Mouse (Mus musculus): ENCODE results near the gene Clec2i.
"Not testable (repeated sequence)": the region's sequence is repeated elsewhere in the genome, so short reads cannot be mapped to it uniquely, and the experiment has no call there.

Gene Clec2i

DNA sequence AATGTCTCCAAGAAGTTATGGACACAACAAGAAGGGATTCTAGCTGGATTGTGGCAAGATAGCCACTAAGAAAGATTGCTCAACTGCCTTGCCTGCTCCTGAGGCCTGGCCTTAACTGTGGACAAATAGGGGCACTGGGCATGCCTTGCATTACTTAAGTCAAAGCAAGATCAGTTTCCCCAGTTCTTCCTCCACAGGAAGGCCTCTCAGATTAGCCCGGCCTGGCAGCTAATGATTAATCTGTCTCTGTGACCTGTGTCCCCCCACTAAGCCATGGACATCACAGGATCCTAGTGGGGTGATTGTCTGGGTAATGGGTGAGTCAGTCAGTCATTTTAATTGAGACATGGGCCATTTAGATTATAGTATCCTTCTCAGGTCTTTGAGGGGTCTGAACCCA lies 31.9 kb upstream of the Clec2i start:
- DNase-seq (ENCODE audit: low spot score): no peak

DNA sequence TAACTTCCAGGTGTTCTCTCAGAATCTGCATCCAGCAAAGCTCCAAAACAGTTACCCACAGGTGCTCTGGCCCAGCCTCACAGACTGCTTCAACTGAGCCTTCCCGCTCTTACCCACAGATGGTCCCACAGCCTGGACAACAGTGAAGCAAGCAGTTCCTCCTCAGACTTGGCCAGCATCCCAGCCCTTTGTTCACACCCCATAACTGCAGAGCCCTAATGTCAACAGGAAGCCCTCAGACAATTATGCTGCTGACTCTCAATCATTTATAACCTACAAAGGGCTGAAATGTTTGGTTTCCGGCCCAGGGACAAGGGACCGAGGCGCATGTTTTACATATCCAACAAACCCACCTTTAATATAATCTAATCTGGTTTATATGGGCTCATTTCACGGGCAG lies 31.1 kb upstream of the Clec2i start:
- DNase-seq (ENCODE audit: low spot score): peak; percentile 43

DNA sequence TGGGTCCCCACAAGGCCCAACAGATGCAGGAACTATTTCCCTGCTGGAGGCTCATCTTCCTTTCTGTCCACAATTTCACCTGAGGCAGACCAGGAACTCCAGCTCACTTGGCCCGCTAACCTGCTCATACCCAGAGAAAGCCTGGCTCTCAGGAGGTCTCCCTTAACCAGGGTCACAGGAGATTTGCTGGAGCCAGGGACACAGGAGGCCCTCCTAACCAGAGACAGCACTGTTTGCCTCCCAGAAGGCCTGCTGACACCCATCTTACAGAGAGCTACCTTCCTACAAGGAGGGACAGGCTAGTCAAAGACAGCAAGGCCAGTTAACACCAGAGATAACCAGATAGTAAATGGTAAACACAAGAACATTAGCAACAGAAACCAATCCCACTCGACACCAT lies 29.4 kb upstream of the Clec2i start:
- no peak for DNase-seq (ENCODE audit: low spot score)

DNA sequence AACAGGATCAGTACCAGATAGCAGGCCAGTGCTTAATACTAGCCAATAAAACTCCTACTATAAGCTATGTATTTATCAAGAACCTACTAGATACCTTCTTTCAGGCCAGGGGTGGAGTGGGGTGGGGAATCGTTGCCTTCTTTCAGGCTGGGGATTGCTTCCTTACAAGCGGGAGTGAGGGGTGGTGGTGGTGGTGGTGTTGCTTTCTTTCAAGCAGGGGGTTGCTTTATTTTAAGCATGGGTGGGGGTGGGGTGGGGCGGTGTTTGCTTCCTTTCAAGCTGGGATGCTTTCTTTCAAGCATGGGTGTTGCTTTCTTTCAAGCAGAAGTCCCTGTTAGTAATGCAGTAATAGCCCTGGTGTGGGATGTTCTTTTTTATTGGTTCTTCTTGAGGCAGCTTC lies 18.5 kb upstream of the Clec2i start:
- no peak for DNase-seq (ENCODE audit: low spot score)

DNA sequence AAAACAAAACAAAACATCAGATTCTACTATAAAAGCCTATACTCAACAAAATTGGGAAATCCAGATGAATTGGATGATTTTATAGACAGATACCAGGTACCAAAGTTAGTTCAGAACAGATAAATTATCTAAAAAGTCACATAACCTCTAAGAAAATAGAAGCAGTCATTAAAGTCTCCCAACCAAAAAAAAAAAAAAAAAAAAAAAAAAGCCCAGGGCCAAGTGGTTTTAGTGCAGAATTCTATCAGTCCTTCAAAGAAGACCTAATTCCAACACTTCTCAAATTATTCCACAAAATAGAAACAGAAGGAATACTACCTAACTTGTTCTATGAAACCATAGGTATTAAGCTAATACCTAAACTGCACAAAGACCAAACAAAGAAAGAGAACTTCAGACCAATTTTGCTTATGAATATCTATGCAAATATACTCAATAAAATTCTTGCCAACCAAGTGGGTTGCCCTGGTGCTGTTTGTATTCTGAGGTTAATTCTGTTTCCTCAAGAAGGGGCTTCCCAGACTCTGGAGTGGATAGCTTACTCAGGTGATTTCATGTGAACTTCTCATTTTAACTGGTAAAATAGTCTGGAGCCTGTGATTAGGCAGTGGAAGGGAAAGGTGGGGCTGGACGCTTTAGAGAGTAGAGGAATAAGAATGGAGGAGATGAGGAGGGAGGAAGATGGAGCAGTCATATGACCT lies 15.3 kb upstream of the Clec2i start:
- no peak for DNase-seq (ENCODE audit: low spot score)

DNA sequence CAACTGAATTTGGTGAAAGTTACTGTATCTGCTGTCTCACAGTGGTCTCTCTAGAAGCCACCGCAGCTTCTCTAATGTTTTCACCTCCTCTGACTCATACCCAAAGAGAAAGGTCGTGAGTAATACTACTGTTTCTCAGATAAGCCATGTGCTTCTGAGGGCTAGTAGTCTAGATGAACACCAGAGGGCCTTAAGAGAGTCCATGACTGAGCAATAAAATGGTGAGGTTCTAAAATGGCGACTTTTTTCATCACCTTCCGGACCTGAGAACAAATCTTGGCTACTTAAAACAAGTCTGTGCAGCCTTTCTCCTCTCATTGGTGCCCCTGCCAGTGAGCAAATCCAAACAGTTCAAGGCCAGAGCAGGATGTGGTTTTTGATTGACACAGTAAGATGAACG lies 1.4 kb downstream of the Clec2i start:
- no peak for DNase-seq (ENCODE audit: low spot score)

DNA sequence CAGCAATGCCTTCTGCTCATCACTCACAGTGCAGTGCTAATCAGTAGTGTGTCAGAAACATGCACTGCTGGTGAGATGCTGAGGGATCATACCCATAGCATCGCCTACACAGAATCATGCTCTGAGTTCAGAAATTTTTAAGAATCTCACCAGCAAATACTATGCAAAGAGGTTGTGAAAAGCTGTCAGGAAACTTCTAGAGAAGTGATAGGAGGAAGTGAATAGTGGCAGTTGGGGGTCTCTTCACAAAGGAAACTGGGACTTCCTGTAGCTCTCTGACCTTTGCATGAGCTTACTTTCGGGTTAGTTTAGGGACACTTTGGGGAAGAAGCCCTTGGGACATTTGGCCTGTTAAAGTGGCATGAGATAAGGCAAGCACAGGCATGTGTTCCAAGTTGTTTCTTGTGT lies 3.6 kb downstream of the Clec2i start, which contains the start of gene BC035044:
TSS of gene BC035044 (minus strand) at position 179 of the 408 bp plus-strand sequence.
- DNase-seq (ENCODE audit: low spot score): no peak

DNA sequence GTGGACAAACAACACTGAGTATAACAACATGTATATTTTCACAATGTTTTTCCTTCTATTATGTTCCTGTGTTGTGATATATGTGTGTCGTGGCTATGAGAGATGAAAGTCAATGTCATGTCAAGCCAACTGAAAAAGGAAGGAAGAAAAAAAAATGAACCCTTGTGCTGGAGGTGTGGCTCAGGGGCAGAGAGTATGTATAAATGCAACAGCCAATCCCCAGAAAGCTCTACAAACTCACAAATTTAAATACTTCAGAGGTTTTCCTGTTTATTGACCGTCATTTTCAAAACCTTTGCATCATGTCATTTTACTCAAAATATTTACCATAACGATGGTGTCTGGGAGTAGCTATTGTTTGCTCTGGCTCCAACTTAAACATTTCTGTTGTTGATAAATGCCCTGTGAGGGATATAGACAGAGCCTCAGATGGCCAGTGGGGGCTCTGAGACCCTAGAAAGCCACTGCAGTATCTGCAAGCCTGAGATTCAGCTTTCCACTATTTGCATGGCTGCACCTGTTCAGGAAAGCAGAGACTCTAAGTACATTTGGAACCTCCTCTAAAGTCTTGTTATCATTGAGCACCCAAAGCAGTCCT lies 8.1 kb downstream of the Clec2i start:
- no peak for DNase-seq (ENCODE audit: low spot score)

DNA sequence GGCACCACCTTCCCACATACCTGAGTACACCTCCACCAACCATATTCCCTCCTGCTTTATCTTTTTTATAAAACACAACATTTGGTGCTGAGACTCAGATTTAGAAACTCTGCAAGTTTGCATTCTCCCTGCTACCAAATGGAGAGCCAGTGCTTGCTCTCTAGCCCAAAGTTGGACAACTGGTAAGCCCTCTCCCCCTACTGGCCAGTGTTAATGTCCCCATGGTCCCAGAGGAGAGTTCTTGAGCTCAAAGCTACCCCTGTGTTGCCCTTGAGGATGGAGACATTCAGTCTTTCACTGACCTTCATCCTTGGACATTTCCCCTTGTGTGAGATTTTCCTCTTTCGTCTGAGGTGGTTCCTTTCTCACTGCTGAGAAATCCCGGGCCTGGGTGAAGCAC lies 12.7 kb downstream of the Clec2i start:
- DNase-seq (ENCODE audit: low spot score): no peak

DNA sequence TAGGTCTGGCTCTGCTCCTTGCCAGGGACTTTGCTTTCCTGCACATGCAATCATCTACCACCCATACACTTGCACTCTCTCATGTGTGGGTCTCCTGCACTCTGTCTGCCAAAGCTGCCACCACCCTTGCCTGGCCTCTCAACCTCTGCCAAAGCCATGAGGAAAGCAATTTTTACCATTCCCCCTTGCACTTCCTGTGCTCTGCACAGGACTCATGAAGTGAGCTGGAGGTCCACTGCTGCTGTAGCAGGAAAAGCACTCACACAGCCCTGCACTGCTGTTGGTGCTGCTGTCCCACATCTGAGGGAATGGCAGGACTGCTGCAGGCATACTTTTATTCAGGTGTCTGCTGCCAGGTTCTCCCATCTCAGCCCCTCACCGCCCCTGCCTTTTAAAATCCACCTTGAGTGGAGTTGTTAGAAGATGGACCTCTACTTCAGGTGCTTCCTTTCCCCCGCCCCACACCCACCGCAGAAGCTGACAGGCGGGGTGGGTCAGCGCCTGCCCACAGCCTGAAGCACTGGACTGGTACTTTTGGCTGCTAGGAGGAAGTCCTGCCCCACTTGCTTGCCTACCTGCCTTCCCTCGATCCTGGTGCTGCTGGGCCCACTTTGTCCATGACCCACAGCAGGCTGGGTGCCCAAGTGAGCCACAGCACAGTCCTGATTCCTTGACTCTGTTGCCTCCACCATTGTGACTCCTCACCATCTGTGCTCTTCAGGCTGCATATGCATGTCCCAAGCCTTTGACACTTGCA lies 13.6 kb downstream of the Clec2i start:
- DNase-seq (ENCODE audit: low spot score): not testable (repeated sequence)

DNA sequence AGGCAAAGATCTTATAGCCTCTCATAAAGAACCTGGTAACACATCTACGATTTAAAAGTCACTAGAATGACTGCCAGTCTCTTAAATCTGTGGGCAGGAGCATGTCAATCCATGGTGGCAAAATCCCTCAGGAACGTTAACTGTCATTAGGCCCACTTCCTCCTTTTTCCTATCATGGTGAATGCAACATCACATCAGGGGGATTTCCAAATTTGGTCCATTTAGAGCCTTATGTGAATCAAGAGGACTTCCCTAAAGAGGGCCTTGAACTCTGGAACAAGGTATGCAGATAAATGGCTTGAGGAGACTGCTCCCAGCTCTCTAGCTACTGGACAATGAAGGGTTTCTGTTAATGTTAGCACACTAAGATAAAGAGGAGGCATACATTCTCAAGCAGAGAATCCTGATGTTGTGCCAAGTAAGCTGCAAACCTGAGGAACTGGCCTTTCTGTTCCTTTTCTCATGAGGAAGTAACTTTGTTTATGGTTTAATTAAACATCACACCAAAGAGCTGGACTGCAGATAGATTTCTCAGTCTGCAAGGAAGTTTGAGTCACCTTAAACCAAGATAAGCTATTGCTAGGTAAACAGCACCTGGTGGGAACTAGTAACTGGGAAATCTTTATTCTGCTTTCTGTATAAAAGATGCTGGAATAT lies 26.3 kb downstream of the Clec2i start:
- DNase-seq (ENCODE audit: low spot score): no peak

DNA sequence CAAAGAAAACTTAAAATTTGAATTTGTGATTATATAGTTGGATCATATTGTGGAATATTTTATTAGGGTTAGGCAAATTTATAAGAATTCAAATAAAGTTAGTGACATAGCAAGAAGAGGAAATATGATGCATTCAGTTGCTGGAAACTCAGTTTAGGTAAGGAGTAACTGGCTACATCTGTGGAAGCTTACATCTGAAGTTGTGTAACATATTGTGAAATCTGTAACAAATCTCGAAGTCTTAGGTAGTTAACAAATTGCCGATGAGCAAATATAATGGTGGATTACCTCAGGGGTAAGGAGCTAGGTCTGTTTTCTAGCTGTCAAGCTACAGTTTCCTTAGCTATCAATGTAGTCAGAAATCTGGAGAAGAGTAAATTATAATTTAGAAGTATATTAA lies 29.9 kb downstream of the Clec2i start:
- DNase-seq (ENCODE audit: low spot score): no peak

DNA sequence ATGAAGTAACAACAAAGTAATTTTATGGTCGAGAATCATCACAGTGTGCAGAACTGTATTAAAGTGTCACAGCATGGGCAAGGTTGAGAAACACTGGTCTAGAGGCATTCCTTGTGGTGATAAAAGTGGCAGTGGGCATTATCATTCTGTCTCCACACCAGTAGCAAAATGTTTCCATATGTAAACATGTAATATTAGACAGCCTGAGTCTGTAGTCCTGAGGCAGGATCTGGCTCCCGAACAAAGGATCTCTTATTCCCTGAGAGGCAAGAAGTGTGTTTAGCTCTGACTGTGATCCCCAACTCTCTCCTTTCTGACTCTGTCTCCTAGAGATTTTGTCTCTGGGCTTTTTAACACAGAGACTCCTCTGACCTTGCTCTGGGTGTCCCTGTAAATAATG lies 45.7 kb downstream of the Clec2i start:
- DNase-seq (ENCODE audit: low spot score): no peak

DNA sequence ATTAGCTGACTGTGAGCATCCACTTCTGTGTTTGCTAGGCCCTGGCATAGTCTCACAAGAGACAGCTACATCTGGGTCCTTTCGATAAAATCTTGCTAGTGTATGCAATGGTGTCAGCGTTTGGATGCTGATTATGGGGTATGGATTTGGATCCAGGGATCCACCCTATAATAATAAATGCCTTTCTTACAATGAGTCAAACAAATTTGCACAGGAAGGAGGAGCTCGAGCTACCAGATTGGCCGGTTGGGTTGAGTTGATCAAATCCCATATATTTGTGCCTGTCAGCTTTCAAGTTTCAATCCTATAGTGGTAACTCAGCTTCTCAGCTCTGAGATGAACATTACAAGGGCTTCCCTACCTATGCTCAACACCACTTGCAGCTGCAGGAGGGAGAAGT lies 46.7 kb downstream of the Clec2i start, which contains the start of gene Clec2g:
TSS of gene Clec2g (plus strand) at position 301 of the 400 bp plus-strand sequence.
- not testable (repeated sequence) for DNase-seq (ENCODE audit: low spot score)

DNA sequence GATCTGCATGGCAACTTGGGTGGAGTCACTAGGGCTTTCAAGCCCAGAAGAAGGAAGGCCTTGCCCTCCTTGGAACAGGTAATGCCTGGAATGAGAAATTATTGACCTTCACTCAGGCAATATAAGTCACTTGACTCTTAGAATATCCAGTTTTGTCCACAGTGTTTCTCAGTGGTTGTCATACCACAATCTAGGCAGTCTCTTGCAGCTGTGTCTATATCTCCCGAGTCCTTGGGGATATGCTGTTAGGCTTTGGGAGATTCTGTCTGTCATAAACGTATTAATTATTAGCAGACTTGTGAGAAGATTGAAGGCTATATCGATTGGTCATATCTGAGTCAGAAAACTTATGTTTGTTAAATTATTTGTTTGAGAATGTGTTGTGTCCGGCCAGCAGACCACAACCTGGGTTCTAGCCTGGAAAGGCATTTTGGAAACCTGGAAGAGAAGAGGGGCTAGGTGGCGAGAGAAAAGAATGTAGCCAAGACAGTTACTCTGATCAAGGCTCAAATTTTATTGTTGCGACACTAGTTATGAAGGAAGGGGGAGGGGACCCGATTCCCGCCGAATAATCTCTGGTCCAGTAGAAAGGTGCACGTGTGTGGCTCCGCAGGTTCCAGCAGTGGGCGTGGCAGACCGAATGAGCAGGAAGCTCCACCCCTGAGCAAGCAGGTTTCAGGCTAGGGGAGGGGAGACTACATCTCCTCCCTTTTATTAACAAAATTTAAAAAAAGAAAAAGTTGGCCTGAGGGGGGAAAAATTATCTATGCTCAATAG lies 48.7 kb downstream of the Clec2i start:
- not testable (repeated sequence) for DNase-seq (ENCODE audit: low spot score)

DNA sequence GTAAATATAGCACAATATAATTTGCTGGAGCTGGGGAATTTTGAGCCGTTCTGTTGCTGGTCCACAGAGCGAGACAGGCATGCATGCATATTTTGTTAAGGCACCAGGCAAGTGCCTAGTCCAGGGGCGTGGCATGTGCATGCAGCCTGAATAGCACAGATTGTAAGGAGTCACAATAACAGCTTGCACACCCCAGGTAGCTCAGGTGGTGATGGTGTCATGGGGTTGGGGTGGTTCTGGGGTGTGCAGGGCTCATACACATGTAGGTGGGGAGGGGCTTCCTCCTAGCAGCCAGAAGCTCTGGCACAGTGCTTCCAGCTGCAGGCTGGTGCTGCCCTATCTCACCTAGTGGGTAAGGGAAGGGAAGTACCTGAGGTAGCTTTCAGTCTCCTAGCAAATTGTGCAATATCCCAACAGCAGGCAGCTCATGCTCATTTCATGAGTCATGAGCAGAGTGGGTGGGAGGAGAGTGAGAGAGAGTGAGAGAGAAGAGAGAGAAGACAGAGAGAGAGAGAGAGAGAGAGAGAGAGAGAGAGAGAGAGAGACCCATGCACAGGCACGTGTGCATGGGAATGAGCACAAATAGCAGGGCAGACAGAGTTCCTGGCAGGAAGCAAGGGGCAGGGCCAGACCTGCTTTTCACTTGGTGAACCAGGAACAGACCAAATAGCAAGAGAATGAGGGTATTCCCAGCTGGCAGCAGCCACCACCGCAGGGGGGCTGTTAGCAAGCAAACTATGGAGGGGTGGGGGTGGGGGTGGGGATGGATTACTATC lies 54.4 kb downstream of the Clec2i start:
- DNase-seq (ENCODE audit: low spot score): no peak

DNA sequence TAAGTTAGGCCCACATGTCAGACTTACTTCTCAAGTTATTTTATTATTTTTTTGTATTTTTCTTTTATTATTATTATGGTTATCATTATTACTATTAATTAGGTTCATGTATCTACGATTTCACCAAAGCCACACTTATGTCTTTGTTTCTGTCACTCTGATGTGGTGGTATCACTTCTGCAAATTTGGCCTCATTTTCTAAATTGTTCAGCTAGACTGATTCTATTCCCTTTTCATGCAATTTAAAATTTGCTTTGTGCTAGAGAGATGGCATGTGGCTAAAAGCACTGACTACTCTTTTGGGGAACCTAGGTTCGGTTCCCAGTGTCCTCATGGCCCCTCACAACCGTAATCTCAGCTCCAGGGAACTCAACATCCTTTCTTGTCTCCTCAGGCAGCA lies 58.2 kb downstream of the Clec2i start:
- DNase-seq (ENCODE audit: low spot score): no peak
